Mouse (Mus musculus) embryonic facial prominence, embryonic 12.5 days (tissue): ENCODE results near the gene Olfr316. TPM values are rescaled to one million over a fixed set of nuclear protein-coding genes. Genes with fewer than 3 reads are reported as not detected.
A peak's percentile ranks its signal among the peaks of the same experiment; 100 is the strongest.

Source experiments
- ATAC-seq: fragments of 200-750 bp; cut with Nextera tagmentation; 2 replicates; pipeline ENCODE4 v1.8.0; 2017; ENCODE audit not compliant: insufficient number of reproducible peaks, insufficient read depth, low FRiP score, low TSS enrichment
- H3K27ac ChIP-seq: fragments of 300-500 bp; sonication (generic); 2 replicates; pipeline ENCODE4 v1.5.1; 2016; ENCODE audit warnings: mild to moderate bottlenecking
- H3K27me3 ChIP-seq: fragments of 300-500 bp; sonication (generic); 2 replicates; pipeline ENCODE4 v1.6.1; 2016; ENCODE audit warnings: mild to moderate bottlenecking, moderate library complexity
- H3K36me3 ChIP-seq: fragments of 300-500 bp; sonication (generic); 2 replicates; pipeline ENCODE4 v1.6.1; 2016; ENCODE audit warnings: mild to moderate bottlenecking
- H3K4me1 ChIP-seq: fragments of 300-500 bp; sonication (generic); 2 replicates; pipeline ENCODE4 v1.6.1; 2016
- H3K4me2 ChIP-seq: fragments of 300-500 bp; sonication (generic); replicated peaks from 2 replicates; pipeline ENCODE4 v1.6.1; 2016; ENCODE audit warnings: mild to moderate bottlenecking, moderate library complexity
- H3K4me3 ChIP-seq: fragments of 300-500 bp; sonication (generic); 2 replicates; pipeline ENCODE4 v1.5.1; 2016; ENCODE audit warnings: mild to moderate bottlenecking
- H3K9ac ChIP-seq: fragments of 300-500 bp; sonication (generic); 2 replicates; pipeline ENCODE4 v1.6.1; 2016; ENCODE audit warnings: mild to moderate bottlenecking, moderate library complexity
- H3K9me3 ChIP-seq: fragments of 300-500 bp; sonication (generic); 2 replicates; pipeline ENCODE4 v1.6.1; 2016; ENCODE audit warnings: mild to moderate bottlenecking, moderate library complexity
- WGBS: fragments of 180-500 bp; shearing (Covaris S2); methylation state at CpG from one replicate; pipeline ENCODE4 v1.1.7; 2016; 5-methylcytosine and 5-hydroxymethylcytosine counted together
- polyA plus RNA-seq: library from polyadenylated mRNA; unstranded; fragments of >200 nt; fragmentation: Nextera tagmentation; extraction: Ambion mirVana; gene quantifications from 2 replicates; pipeline ENCODE4 v1.2.1, GENCODE M21; 2016

Olfr316 gene
- polyA plus RNA-seq, 1 experiment from 2014 or later, result not detected

GRCm38 (mm10) chr11:58787651-58788050, 35.1 kb downstream of the Olfr316 start:
- Histone ChIP-seq H3K4me2 (no peak overlapping the region), H3K36me3 (no peaks in the 10 kb centered on the region), H3K4me1 (no peaks in the 10 kb centered on the region), H3K27ac (no peak overlapping the region), H3K4me3 (no peak overlapping the region), H3K9me3 (no peaks in the 10 kb centered on the region), H3K9ac (no peak overlapping the region), H3K27me3 (no peaks in the 10 kb centered on the region)
- ATAC-seq, result no peak
- 86% methylated on average over 10 of the region's 10 CpGs for WGBS

DNA sequence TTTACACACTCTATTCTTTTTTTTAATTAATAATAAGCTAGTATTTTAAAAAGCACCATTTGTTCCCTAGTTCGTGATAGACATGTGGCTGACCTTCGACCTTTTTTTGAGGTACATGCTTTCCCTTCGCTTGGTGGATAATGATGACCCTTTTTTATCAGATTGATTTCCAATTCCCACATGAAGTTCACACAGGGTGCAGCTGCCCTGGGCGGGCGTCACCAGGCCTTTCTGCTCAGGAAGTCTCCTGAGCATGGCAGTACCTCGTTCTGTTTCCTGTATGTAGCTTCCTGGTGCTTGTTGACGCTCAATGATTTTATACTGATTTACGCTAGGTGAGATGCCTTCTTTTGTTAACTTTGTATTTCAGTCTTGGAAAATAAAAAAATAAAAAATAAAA, 35.8 kb downstream of the Olfr316 start:
- no peak overlapping the region for H3K4me3 ChIP-seq
- H3K4me2 ChIP-seq, result no peak overlapping the region
- no peaks in the 10 kb centered on the region for H3K9me3 ChIP-seq
- H3K27me3 ChIP-seq, result no peaks in the 10 kb centered on the region
- H3K36me3 ChIP-seq, result no peaks in the 10 kb centered on the region
- H3K9ac ChIP-seq, result no peak overlapping the region
- WGBS, result 81% methylated on average over 8 of the region's 8 CpGs
- H3K27ac ChIP-seq, result no peak overlapping the region
- no peak for ATAC-seq
- no peaks in the 10 kb centered on the region for H3K4me1 ChIP-seq

DNA sequence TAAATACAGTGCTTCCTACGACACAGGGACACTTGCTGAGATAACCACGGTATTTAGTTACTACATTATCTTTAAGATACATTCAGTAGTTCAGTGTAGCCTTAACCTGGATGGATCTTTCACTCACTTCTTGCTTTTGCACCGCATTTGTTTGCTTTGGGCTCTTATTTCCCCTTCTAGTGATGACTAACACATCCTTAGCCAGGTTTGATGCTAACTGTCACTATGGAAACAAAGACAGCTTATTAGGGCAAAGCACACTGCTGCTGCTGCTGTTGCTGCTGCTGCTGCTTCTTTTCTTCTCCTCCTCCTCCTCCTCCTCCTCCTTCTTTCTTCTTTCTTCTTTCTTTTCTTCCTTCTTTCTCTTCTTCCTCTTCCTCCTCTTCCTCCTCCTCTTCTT, 37.0 kb downstream of the Olfr316 start:
- Histone ChIP-seq H3K36me3 (no peaks in the 10 kb centered on the region), H3K27me3 (no peaks in the 10 kb centered on the region), H3K9ac (no peak overlapping the region), H3K4me1 (no peaks in the 10 kb centered on the region), H3K9me3 (no peaks in the 10 kb centered on the region), H3K27ac (no peak overlapping the region), H3K4me3 (no peak overlapping the region), H3K4me2 (no peak overlapping the region)
- 24% methylated on average over 3 of the region's 3 CpGs for WGBS
- no peak for ATAC-seq

GRCm38 (mm10) chr11:58790053-58790452, 37.5 kb downstream of the Olfr316 start:
- H3K4me2 ChIP-seq, result no peak overlapping the region
- 53% methylated on average over 2 of the region's 2 CpGs for WGBS
- H3K27me3 ChIP-seq, result no peaks in the 10 kb centered on the region
- no peak overlapping the region for H3K4me3 ChIP-seq
- H3K9ac ChIP-seq, result no peak overlapping the region
- ATAC-seq, result no peak
- no peaks in the 10 kb centered on the region for H3K9me3 ChIP-seq
- no peaks in the 10 kb centered on the region for H3K36me3 ChIP-seq
- no peaks in the 10 kb centered on the region for H3K4me1 ChIP-seq
- no peak overlapping the region for H3K27ac ChIP-seq

DNA sequence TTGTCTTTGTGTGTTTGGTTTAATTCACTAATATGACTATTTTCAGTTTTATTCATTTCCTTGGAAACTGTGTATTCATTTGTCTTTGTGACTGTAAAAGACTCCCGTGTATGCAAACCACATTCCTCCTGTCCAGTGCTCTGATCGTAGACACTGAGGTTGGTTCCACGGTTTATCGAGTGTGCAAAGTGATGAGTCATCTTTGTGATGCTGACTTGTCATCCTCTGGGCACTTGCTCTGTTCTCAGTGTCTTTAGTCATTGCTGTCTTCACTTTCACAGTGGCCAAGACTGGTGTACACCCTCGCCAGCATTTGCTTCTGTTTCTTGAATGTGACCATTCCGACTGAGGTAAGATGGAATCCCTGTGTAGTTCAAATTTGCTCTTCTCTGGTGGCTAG, 38.1 kb downstream of the Olfr316 start:
- Histone ChIP-seq H3K4me1 (no peaks in the 10 kb centered on the region), H3K27ac (no peak overlapping the region), H3K4me2 (no peak overlapping the region), H3K9me3 (no peaks in the 10 kb centered on the region), H3K9ac (no peak overlapping the region), H3K27me3 (no peaks in the 10 kb centered on the region), H3K36me3 (no peaks in the 10 kb centered on the region), H3K4me3 (no peak overlapping the region)
- no peak for ATAC-seq
- 86% methylated on average over 6 of the region's 6 CpGs for WGBS

DNA sequence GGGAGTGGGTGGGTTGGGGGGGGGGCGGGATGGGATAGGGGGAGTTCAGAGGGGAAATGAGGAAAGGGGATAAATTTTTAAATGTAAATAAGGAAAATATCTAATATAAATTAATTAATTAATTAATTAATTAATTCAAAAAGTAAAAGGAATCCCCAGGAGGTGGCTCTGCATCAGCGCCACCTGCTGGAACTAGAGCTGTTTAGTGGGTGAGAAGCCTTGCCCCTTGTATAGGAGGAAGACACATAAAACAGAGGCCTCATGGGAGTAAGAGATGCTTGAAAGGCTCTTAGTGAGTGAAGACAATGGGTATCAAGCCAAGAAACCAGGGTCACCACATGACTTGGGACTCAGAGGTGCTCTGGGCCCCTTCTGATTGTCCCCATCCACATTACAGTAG, 43.3 kb downstream of the Olfr316 start:
- no peak overlapping the region for H3K4me2 ChIP-seq
- H3K27me3 ChIP-seq, result no peaks in the 10 kb centered on the region
- no peak overlapping the region for H3K9ac ChIP-seq
- no peak overlapping the region for H3K4me3 ChIP-seq
- 89% methylated on average over 2 of the region's 2 CpGs for WGBS
- no peak for ATAC-seq
- no peak overlapping the region for H3K27ac ChIP-seq
- H3K9me3 ChIP-seq, result no peaks in the 10 kb centered on the region
- H3K36me3 ChIP-seq, result no peaks in the 10 kb centered on the region
- no peaks in the 10 kb centered on the region for H3K4me1 ChIP-seq

DNA sequence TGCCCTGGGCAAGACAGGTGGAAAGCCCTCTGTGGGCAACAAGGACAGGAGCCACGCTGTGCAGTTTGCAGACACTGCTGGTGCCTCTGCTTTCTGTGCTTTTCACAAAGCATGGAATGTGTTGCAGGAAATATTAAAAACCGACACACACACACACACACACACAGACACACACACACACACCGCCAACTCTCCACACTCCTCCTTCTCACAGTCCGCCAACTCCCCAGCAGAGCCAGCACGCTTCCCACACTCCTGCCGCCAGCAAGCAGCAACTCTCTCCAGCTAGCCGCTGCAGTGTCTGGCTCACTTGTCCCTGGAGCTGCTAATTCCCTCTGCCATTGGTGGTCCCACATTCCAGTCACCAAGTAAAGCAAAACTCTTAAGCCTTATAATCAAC, 44.3 kb downstream of the Olfr316 start:
- H3K9me3 ChIP-seq, result no peaks in the 10 kb centered on the region
- H3K4me2 ChIP-seq, result no peak overlapping the region
- H3K4me3 ChIP-seq, result no peak overlapping the region
- no peaks in the 10 kb centered on the region for H3K27me3 ChIP-seq
- H3K4me1 ChIP-seq, result peaks cover 4% of the 10 kb centered on the region
- H3K27ac ChIP-seq, result no peak overlapping the region
- WGBS, result 69% methylated on average over 7 of the region's 7 CpGs
- ATAC-seq, result no peak
- no peak overlapping the region for H3K9ac ChIP-seq
- H3K36me3 ChIP-seq, result no peaks in the 10 kb centered on the region

GRCm38 (mm10) chr11:58799747-58800146, 47.2 kb downstream of the Olfr316 start:
- no peak for ATAC-seq
- Histone ChIP-seq H3K4me2 (no peak overlapping the region), H3K36me3 (no peaks in the 10 kb centered on the region), H3K27me3 (no peaks in the 10 kb centered on the region), H3K4me3 (no peak overlapping the region), H3K9me3 (no peaks in the 10 kb centered on the region), H3K27ac (no peak overlapping the region), H3K4me1 (peaks cover 7% of the 10 kb centered on the region), H3K9ac (no peak overlapping the region)
- WGBS, result 78% methylated on average over 5 of the region's 5 CpGs

DNA sequence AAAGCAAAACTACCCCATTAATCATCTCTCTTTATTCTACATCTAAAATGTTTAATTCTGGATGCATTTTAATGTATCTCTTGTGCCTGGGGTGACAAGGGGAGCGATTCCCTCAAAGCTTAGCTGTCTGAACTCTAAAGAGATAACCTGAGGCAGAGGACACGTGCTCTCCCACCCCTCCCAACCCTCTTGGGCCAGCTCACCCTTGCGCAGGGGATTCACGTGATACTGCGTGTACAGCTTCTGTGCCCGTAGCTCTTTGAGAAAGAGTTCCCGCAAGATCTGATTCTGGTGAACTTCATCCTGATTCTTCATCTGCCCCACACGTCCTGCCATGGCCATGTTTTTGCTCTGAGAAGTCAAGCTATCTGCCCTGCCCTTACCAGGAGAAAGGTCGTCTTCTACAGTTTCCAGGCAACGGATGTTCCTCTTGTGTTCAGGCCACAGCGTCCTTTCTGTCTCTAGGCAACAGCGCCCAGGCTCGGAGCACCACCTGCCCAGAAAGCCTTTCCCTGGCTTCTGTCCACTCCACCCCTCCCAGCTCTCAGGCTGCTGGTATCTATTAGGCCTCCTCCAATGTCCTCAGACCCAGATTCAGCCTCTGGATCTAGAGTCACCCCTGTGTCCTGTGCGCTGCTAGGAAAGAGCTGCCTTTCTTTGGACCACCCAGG, 49.2 kb downstream of the Olfr316 start, which contains the start of gene Fam183b:
TSS of gene Fam183b (minus strand) at position 403 of the 671 bp plus-strand sequence.
- ATAC-seq, result peak; percentile 28; the same call in 1 of the 2 replicates
- no peak within 1 kb of the TSS for H3K4me3 ChIP-seq
- H3K27ac ChIP-seq, result no peak within 1 kb of the TSS
- H3K9ac ChIP-seq, result no peak within 1 kb of the TSS
- WGBS, result 39% methylated on average over 14 of the region's 14 CpGs
- no peaks in the 10 kb centered on the region for H3K9me3 ChIP-seq
- H3K4me2 ChIP-seq, result 0 out of 2 replicates have a peak within 1 kb of the TSS, but pooled peaks have one; percentile 13
- no peaks in the 10 kb centered on the region for H3K27me3 ChIP-seq
- peaks cover 7% of the 10 kb centered on the region for H3K4me1 ChIP-seq
- no peaks in the 10 kb centered on the region for H3K36me3 ChIP-seq

DNA sequence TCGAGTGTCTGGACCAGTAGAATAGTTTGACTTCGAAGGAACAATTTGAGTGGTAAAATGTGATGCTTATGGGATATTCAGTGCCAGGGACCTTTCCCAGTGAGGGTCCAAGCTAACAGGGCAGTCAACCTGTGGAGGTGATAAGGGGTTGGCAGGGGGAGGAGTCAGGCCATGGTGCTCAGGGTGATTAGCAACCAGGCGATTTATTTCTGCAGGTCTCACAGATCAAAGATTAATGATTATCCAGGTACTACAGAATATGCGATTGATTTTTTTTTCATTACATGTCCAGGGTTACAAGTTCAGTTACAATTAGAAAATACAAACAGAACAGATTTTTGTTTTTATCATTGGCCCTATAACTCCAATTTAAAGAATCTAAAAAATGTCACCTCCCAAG, 51.3 kb downstream of the Olfr316 start:
- H3K27ac ChIP-seq, result no peak overlapping the region
- no peaks in the 10 kb centered on the region for H3K36me3 ChIP-seq
- WGBS, result 77% methylated on average over 4 of the region's 4 CpGs
- no peak overlapping the region for H3K4me3 ChIP-seq
- no peaks in the 10 kb centered on the region for H3K9me3 ChIP-seq
- peaks cover 7% of the 10 kb centered on the region for H3K4me1 ChIP-seq
- no peak overlapping the region for H3K9ac ChIP-seq
- no peaks in the 10 kb centered on the region for H3K27me3 ChIP-seq
- H3K4me2 ChIP-seq, result no peak overlapping the region
- no peak for ATAC-seq

DNA sequence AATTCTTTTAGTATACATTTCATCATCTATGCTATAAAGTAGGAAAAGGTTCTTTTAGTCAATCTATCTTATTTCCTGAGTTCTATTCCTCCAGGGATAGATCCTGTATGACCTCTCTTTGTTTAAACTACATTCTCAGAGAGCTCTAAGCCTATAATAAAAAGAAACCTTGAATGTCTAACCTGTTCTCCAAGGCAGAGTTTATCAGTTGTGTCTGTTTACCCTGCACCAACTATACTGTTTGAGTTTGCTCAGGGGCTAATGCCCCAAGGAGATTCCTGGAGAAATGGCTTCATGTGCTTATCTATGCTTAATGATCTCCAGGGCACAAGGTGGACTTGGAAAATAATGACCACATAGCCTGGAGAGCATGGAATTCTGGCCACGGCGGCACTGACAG, 51.9 kb downstream of the Olfr316 start:
- H3K27me3 ChIP-seq, result no peaks in the 10 kb centered on the region
- H3K4me2 ChIP-seq, result no peak overlapping the region
- H3K36me3 ChIP-seq, result no peaks in the 10 kb centered on the region
- H3K9me3 ChIP-seq, result no peaks in the 10 kb centered on the region
- peaks cover 7% of the 10 kb centered on the region for H3K4me1 ChIP-seq
- H3K9ac ChIP-seq, result no peak overlapping the region
- ATAC-seq, result no peak
- H3K4me3 ChIP-seq, result no peak overlapping the region
- WGBS, result 83% methylated on average over 2 of the region's 2 CpGs
- no peak overlapping the region for H3K27ac ChIP-seq
